22 mouse cellular contexts compared by ENCODE assay signal in the genomic region with DNA sequence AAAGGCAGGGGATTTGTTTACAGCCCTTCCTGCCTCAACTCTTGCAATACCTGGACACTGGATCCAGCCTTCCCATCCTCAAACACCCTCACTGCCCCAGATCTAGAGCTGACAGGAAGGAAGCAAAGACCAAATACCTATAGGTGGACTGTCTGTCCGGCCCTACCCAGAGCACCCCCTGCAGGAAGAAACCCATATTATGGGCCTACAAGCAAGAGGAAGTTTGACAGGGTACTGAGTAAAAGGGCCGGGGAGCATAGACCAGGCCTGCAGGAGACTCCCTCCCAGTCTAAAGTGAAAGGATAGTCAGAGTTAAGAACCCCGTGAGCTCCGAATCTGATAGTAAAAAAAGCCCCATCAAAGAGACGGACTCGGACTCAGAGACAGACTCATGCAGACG. TPM values are rescaled to one million over a fixed set of nuclear protein-coding genes. Genes with fewer than 3 reads are reported as not detected.
A peak's percentile ranks its signal among the peaks of the same experiment; 100 is the strongest.
DNase-seq lines count a peak whose midpoint lies in the region; ATAC-seq and TF ChIP-seq lines count a peak whose summit lies in the region.
"Had no signal": no experiment of that assay in that cellular context is flagged by ENCODE, and none has a peak within 500 bp of the region (broad histone marks: within the 10 kb centered on the region; RNA-seq: fewer than 3 reads in every experiment).

No protein-coding gene starts in this region.

- DNase-seq in liver = peak; percentile 12
- DNase-seq in thymus, postnatal 4 days = peak; percentile 40
- DNase-seq in thymus, postnatal 10 days (ENCODE audit: low spot score in 2 of 2) = no peak
- peak; percentile 18 for DNase-seq in induced T-regulatory cell, adult 2 months (ENCODE audit: low read depth)
- no peak for DNase-seq in stomach, postnatal 0 days (ENCODE audit: low spot score)
- no peak for DNase-seq in layer of hippocampus, postnatal 14 days (ENCODE audit: low spot score in 2 of 2)
- DNase-seq: adrenal gland, postnatal 14 days; cerebellum, adult 18-20 months; cerebellum, postnatal 36 days; gastrocnemius, postnatal 14 days; kidney, adult 9 months; kidney, postnatal 36 days; lung, postnatal 14 days had no signal

- WGBS in liver, embryonic 12.5 days (ENCODE audit: insufficient replicate concordance) = 39% methylated on average over 7 of the region's 7 CpGs
- 65% methylated on average over 7 of the region's 7 CpGs for WGBS in stomach, postnatal 0 days
- 76% methylated on average over 7 of the region's 7 CpGs for WGBS in forebrain, embryonic 13.5 days

- H3K9ac ChIP-seq in liver, embryonic 12.5 days = no peak overlapping the region
- no peak overlapping the region for H3K9ac ChIP-seq in stomach, postnatal 0 days (ENCODE audit: low read length)
- H3K9ac ChIP-seq in forebrain, embryonic 13.5 days = no peak overlapping the region
- H3K9ac ChIP-seq: embryonic facial prominence, embryonic 12.5 days; heart, embryonic 13.5 days; midbrain, embryonic 13.5 days; stomach, embryonic 15.5 days had no signal

- H3K9me3 ChIP-seq in liver, embryonic 12.5 days (replicated peaks) = no peaks in the 10 kb centered on the region
- H3K9me3 ChIP-seq in stomach, postnatal 0 days (ENCODE audit: control insufficient read depth, low read length) = no peaks in the 10 kb centered on the region
- no peaks in the 10 kb centered on the region for H3K9me3 ChIP-seq in forebrain, embryonic 13.5 days (replicated peaks)
- H3K9me3 ChIP-seq: embryonic facial prominence, embryonic 12.5 days; heart, embryonic 13.5 days; hindbrain, embryonic 10.5 days; midbrain, embryonic 13.5 days; stomach, embryonic 15.5 days had no signal

- no peak for ATAC-seq in liver, embryonic 12.5 days
- no peak for ATAC-seq in stomach, postnatal 0 days (ENCODE audit: low FRiP score, low TSS enrichment)
- no peak for ATAC-seq in forebrain, embryonic 13.5 days
- ATAC-seq: inflammation-experienced regulatory T-cells, adult 6 months; midbrain, embryonic 13.5 days had no signal

- H3K27me3 ChIP-seq in liver, embryonic 12.5 days (replicated peaks) = peaks cover 35% of the 10 kb centered on the region
- 0 out of 2 replicates have a peak, but pooled peaks cover 3% of the 10 kb centered on the region for H3K27me3 ChIP-seq in stomach, postnatal 0 days (ENCODE audit: control insufficient read depth, insufficient read depth, low read length)
- H3K27me3 ChIP-seq in forebrain, embryonic 13.5 days = no peaks in the 10 kb centered on the region
- H3K27me3 ChIP-seq: midbrain, embryonic 13.5 days; stomach, embryonic 15.5 days had no signal

- H3K27ac ChIP-seq in liver, embryonic 12.5 days = no peak overlapping the region
- no peak overlapping the region for H3K27ac ChIP-seq in stomach, postnatal 0 days (replicated peaks)
- no peak overlapping the region for H3K27ac ChIP-seq in forebrain, embryonic 13.5 days
- H3K27ac ChIP-seq: embryonic facial prominence, embryonic 12.5 days; heart, embryonic 13.5 days; hindbrain, embryonic 10.5 days; midbrain, embryonic 13.5 days; stomach, embryonic 15.5 days had no signal

- peaks cover 8% of the 10 kb centered on the region for H3K4me1 ChIP-seq in liver, embryonic 12.5 days
- H3K4me1 ChIP-seq in stomach, postnatal 0 days (replicated peaks; ENCODE audit: control insufficient read depth, insufficient read depth) = no peaks in the 10 kb centered on the region
- peaks cover 8% of the 10 kb centered on the region for H3K4me1 ChIP-seq in forebrain, embryonic 13.5 days
- H3K4me1 ChIP-seq: midbrain, embryonic 13.5 days; stomach, embryonic 15.5 days had no signal

- TF ChIP-seq EP300 in stomach, postnatal 0 days (optimal IDR thresholded peaks at IDR 0.05) = no peak

- H3K36me3 ChIP-seq in liver, embryonic 12.5 days = no peaks in the 10 kb centered on the region
- H3K36me3 ChIP-seq in stomach, postnatal 0 days (ENCODE audit: control insufficient read depth, insufficient read depth, low read length) = no peaks in the 10 kb centered on the region
- no peaks in the 10 kb centered on the region for H3K36me3 ChIP-seq in forebrain, embryonic 13.5 days (ENCODE audit: poor library complexity, severe bottlenecking)
- H3K36me3 ChIP-seq: embryonic facial prominence, embryonic 12.5 days; heart, embryonic 13.5 days; hindbrain, embryonic 10.5 days; midbrain, embryonic 13.5 days; stomach, embryonic 15.5 days had no signal

- TF ChIP-seq CTCF in stomach, postnatal 0 days (IDR thresholded peaks at IDR 0.05; ENCODE audit: low read depth) = peak; percentile 36; the same call in 1 of the 2 replicates

- H3K4me3 ChIP-seq in liver, embryonic 12.5 days = no peak overlapping the region
- H3K4me3 ChIP-seq in stomach, postnatal 0 days (ENCODE audit: low read depth, low read length) = no peak overlapping the region
- no peak overlapping the region for H3K4me3 ChIP-seq in forebrain, embryonic 13.5 days
- H3K4me3 ChIP-seq: embryonic facial prominence, embryonic 12.5 days; heart, embryonic 13.5 days; hindbrain, embryonic 10.5 days; midbrain, embryonic 13.5 days; stomach, embryonic 15.5 days had no signal

- H3K4me2 ChIP-seq in liver, embryonic 12.5 days = no peak overlapping the region
- H3K4me2 ChIP-seq in stomach, postnatal 0 days (replicated peaks; ENCODE audit: low read depth) = no peak overlapping the region
- no peak overlapping the region for H3K4me2 ChIP-seq in forebrain, embryonic 13.5 days
- H3K4me2 ChIP-seq: embryonic facial prominence, embryonic 12.5 days; heart, embryonic 13.5 days; midbrain, embryonic 13.5 days; stomach, embryonic 15.5 days had no signal

RNA-seq across cellular contexts. Expression of gene Lgr6, which starts 10.4 kb away (rescaled TPM):
- polyA plus RNA-seq in liver, embryonic 12.5 days (2016; fragmentation: Nextera tagmentation; extraction: Ambion mirVana) = 0.30 and 0.36 TPM in 2 replicates
- polyA plus RNA-seq in stomach, postnatal 0 days (2015; fragmentation: Nextera tagmentation; extraction: Ambion mirVana) = 0.35 and 1.0 TPM in 2 replicates
- polyA plus RNA-seq in forebrain, embryonic 13.5 days (2015; fragmentation: Nextera tagmentation; extraction: Ambion mirVana) = 0.15 and 0.30 TPM in 2 replicates
- 1 to 10 TPM; 1.6 to 2.5 TPM for total RNA-seq in layer of hippocampus, postnatal 14 days (2021)
- polyA plus RNA-seq: liver, adult 2 months had no signal

RNA-seq across cellular contexts. Expression of gene Ptpn7, which starts 37.8 kb away (rescaled TPM):
- polyA plus RNA-seq in liver, embryonic 12.5 days (2016; fragmentation: Nextera tagmentation; extraction: Ambion mirVana) = 24.7 and 25.9 TPM in 2 replicates
- polyA plus RNA-seq in stomach, postnatal 0 days (2015; fragmentation: Nextera tagmentation; extraction: Ambion mirVana) = 0.32 and 0.46 TPM in 2 replicates
- 0.34 and 0.53 TPM in 2 replicates for polyA plus RNA-seq in forebrain, embryonic 13.5 days (2015; fragmentation: Nextera tagmentation; extraction: Ambion mirVana)
- not detected for total RNA-seq in layer of hippocampus, postnatal 14 days (2021)

RNA-seq across cellular contexts. Expression of gene Arl8a, which starts 51.9 kb away (rescaled TPM):
- 15.5 and 15.8 TPM in 2 replicates for polyA plus RNA-seq in liver, embryonic 12.5 days (2016; fragmentation: Nextera tagmentation; extraction: Ambion mirVana)
- polyA plus RNA-seq in stomach, postnatal 0 days (2015; fragmentation: Nextera tagmentation; extraction: Ambion mirVana) = 42.2 and 43.9 TPM in 2 replicates
- 161 and 162 TPM in 2 replicates for polyA plus RNA-seq in forebrain, embryonic 13.5 days (2015; fragmentation: Nextera tagmentation; extraction: Ambion mirVana)
- 100 to 1,000 TPM; 307 to 334 TPM for total RNA-seq in layer of hippocampus, postnatal 14 days (2021)

Comparison
In these comparisons a context has a peak if more than half of its experiments do, and no peak if none do; other contexts are left out.
1. DNase-seq: peak in liver (single experiment), thymus, postnatal 4 days (single experiment) and induced T-regulatory cell, adult 2 months (single experiment); none in thymus, postnatal 10 days (0 of 2), stomach, postnatal 0 days (single experiment) and layer of hippocampus, postnatal 14 days (0 of 2).
2. RNA of gene Ptpn7, which starts 37.8 kb away (polyA plus RNA-seq): 24.7 to 25.9 TPM in liver, embryonic 12.5 days; 0.34 to 0.53 TPM in forebrain, embryonic 13.5 days and 0.32 to 0.46 TPM in stomach, postnatal 0 days; every median in the first group is over 10 times any median in the second.